Mouse (Mus musculus) neural tube, embryonic 11.5 days (tissue): ENCODE data around the gene Gm9922. TPM values are rescaled to one million over a fixed set of nuclear protein-coding genes. Genes with fewer than 3 reads are reported as not detected.

ENCODE experiments used
- ATAC-seq: fragments of 200-750 bp; cut with Nextera tagmentation; 2 replicates; pipeline ENCODE4 v1.8.0; 2017; ENCODE audit warnings: moderate number of reproducible peaks, mild to moderate bottlenecking, moderate TSS enrichment, moderate library complexity; ENCODE audit not compliant: insufficient read depth, low FRiP score, low TSS enrichment
- DNase-seq: peaks from one replicate; pipeline ENCODE4 v3.0.0-alpha.2; 2015; ENCODE audit warnings: low spot score
- H3K27ac ChIP-seq: fragments of 300-500 bp; sonication (generic); 2 replicates; pipeline ENCODE4 v1.5.1; 2014; ENCODE audit warnings: low read depth, mild to moderate bottlenecking, low read length
- H3K27me3 ChIP-seq: fragments of 300-500 bp; sonication (generic); 2 replicates; pipeline ENCODE4 v1.6.1; 2014; ENCODE audit warnings: mild to moderate bottlenecking, low read length, mixed read lengths; ENCODE audit not compliant: control insufficient read depth, insufficient read depth
- H3K36me3 ChIP-seq: fragments of 300-500 bp; sonication (generic); 2 replicates; pipeline ENCODE4 v1.6.1; 2014; ENCODE audit warnings: mild to moderate bottlenecking, low read length, moderate library complexity, mixed read lengths; ENCODE audit not compliant: control insufficient read depth, insufficient read depth
- H3K4me1 ChIP-seq: fragments of 300-500 bp; sonication (generic); 2 replicates; pipeline ENCODE4 v1.6.1; 2014; ENCODE audit warnings: low read length, mixed read lengths; ENCODE audit not compliant: control insufficient read depth, insufficient read depth
- H3K4me2 ChIP-seq: fragments of 300-500 bp; sonication (generic); 2 replicates; pipeline ENCODE4 v1.6.1; 2014; ENCODE audit warnings: low read depth, mild to moderate bottlenecking, moderate library complexity
- H3K4me3 ChIP-seq: fragments of 300-500 bp; sonication (generic); 2 replicates; pipeline ENCODE4 v1.5.1; 2014; ENCODE audit warnings: low read depth, low read length
- H3K9ac ChIP-seq: fragments of 300-500 bp; sonication (generic); 2 replicates; pipeline ENCODE4 v1.6.1; 2014; ENCODE audit warnings: mild to moderate bottlenecking, low read length
- H3K9me3 ChIP-seq: fragments of 300-500 bp; sonication (generic); 2 replicates; pipeline ENCODE4 v1.6.1; 2016; ENCODE audit warnings: low read length; ENCODE audit not compliant: control insufficient read depth
- WGBS: fragments of 180-500 bp; shearing (Covaris S2); extraction: QIAGEN DNeasy Blood & Tissue Kit; methylation state at CpG from one replicate; pipeline ENCODE4 v1.1.7; 2014; 5-methylcytosine and 5-hydroxymethylcytosine counted together
- polyA plus RNA-seq: library from polyadenylated mRNA; unstranded; fragments of >200 nt; fragmentation: Nextera tagmentation; extraction: Ambion mirVana; gene quantifications from 2 replicates; pipeline ENCODE4 v1.2.1, GENCODE M21; 2014

Gene Gm9922
- polyA plus RNA-seq, 1 experiment from 2014 or later, result not detected

GRCm38 (mm10) chr14:101762267-101762666 lies 32.7 kb upstream of the Gm9922 start:
- H3K4me2 ChIP-seq, result no peak overlapping the region
- ATAC-seq (no peak), DNase-seq (no peak)
- no peaks in the 10 kb centered on the region for H3K9me3 ChIP-seq
- H3K36me3 ChIP-seq, result no peaks in the 10 kb centered on the region
- 80% methylated on average over 1 of the region's 1 CpGs for WGBS
- H3K27ac ChIP-seq, result no peak overlapping the region
- no peaks in the 10 kb centered on the region for H3K4me1 ChIP-seq
- no peak overlapping the region for H3K4me3 ChIP-seq
- no peaks in the 10 kb centered on the region for H3K27me3 ChIP-seq
- H3K9ac ChIP-seq, result no peak overlapping the region

- H3K4me2 ChIP-seq, result no peak overlapping the region
- no peak for DNase-seq
- no peak overlapping the region for H3K4me3 ChIP-seq
- no peak overlapping the region for H3K27ac ChIP-seq
- H3K9ac ChIP-seq, result no peak overlapping the region
- H3K4me1 ChIP-seq, result no peaks in the 10 kb centered on the region
- no peak for ATAC-seq
- 52% methylated on average over 4 of the region's 4 CpGs for WGBS
- no peaks in the 10 kb centered on the region for H3K27me3 ChIP-seq
- H3K36me3 ChIP-seq, result no peaks in the 10 kb centered on the region
- H3K9me3 ChIP-seq, result no peaks in the 10 kb centered on the region
Measured at GRCm38 (mm10) chr14:101755425-101755824, 25.8 kb upstream of the Gm9922 start.

- H3K27me3 ChIP-seq, result no peaks in the 10 kb centered on the region
- H3K4me2 ChIP-seq, result no peak overlapping the region
- 80% methylated on average over 4 of the region's 4 CpGs for WGBS
- H3K9me3 ChIP-seq, result no peaks in the 10 kb centered on the region
- no peaks in the 10 kb centered on the region for H3K36me3 ChIP-seq
- DNase-seq (no peak), ATAC-seq (no peak)
- no peak overlapping the region for H3K27ac ChIP-seq
- no peak overlapping the region for H3K9ac ChIP-seq
- no peak overlapping the region for H3K4me3 ChIP-seq
- no peaks in the 10 kb centered on the region for H3K4me1 ChIP-seq
Measured at GRCm38 (mm10) chr14:101750910-101751309, 21.3 kb upstream of the Gm9922 start.

- Histone ChIP-seq H3K4me2 (no peak overlapping the region), H3K27me3 (no peaks in the 10 kb centered on the region), H3K9ac (no peak overlapping the region), H3K27ac (no peak overlapping the region), H3K4me3 (no peak overlapping the region), H3K4me1 (no peaks in the 10 kb centered on the region), H3K36me3 (no peaks in the 10 kb centered on the region), H3K9me3 (no peaks in the 10 kb centered on the region)
- WGBS, result 91% methylated on average over 7 of the region's 7 CpGs
- DNase-seq (no peak), ATAC-seq (no peak)
Measured at GRCm38 (mm10) chr14:101748436-101748835, 18.8 kb upstream of the Gm9922 start.

- Histone ChIP-seq H3K9me3 (no peaks in the 10 kb centered on the region), H3K4me1 (no peaks in the 10 kb centered on the region), H3K4me3 (no peak overlapping the region), H3K36me3 (no peaks in the 10 kb centered on the region), H3K27ac (no peak overlapping the region), H3K27me3 (no peaks in the 10 kb centered on the region), H3K9ac (no peak overlapping the region), H3K4me2 (no peak overlapping the region)
- WGBS, result 95% methylated on average over 11 of the region's 11 CpGs
- ATAC-seq, result no peak
- DNase-seq, result no peak
Measured at GRCm38 (mm10) chr14:101747811-101748210, 18.2 kb upstream of the Gm9922 start.

- no peak overlapping the region for H3K4me2 ChIP-seq
- H3K36me3 ChIP-seq, result no peaks in the 10 kb centered on the region
- no peak overlapping the region for H3K4me3 ChIP-seq
- no peak for DNase-seq
- no peaks in the 10 kb centered on the region for H3K4me1 ChIP-seq
- WGBS, result 80% methylated on average over 3 of the region's 3 CpGs
- H3K9me3 ChIP-seq, result no peaks in the 10 kb centered on the region
- ATAC-seq, result no peak
- H3K27ac ChIP-seq, result no peak overlapping the region
- no peaks in the 10 kb centered on the region for H3K27me3 ChIP-seq
- H3K9ac ChIP-seq, result no peak overlapping the region
Measured at GRCm38 (mm10) chr14:101746635-101747034, 17.0 kb upstream of the Gm9922 start.

GRCm38 (mm10) chr14:101737501-101737900 lies 7.9 kb upstream of the Gm9922 start:
- H3K4me2 ChIP-seq, result no peak overlapping the region
- WGBS, result 87% methylated on average over 4 of the region's 4 CpGs
- no peak overlapping the region for H3K27ac ChIP-seq
- no peaks in the 10 kb centered on the region for H3K9me3 ChIP-seq
- H3K4me3 ChIP-seq, result no peak overlapping the region
- H3K36me3 ChIP-seq, result no peaks in the 10 kb centered on the region
- ATAC-seq, result no peak
- H3K9ac ChIP-seq, result no peak overlapping the region
- DNase-seq, result no peak
- no peaks in the 10 kb centered on the region for H3K27me3 ChIP-seq
- no peaks in the 10 kb centered on the region for H3K4me1 ChIP-seq

GRCm38 (mm10) chr14:101733542-101734303 lies 4.1 kb upstream of the Gm9922 start:
- 35% methylated on average over 10 of the region's 10 CpGs for WGBS
- Histone ChIP-seq H3K4me1 (no peaks in the 10 kb centered on the region), H3K27me3 (peaks cover 21% of the 10 kb centered on the region), H3K9me3 (no peaks in the 10 kb centered on the region), H3K4me3 (no peak overlapping the region), H3K27ac (no peak overlapping the region), H3K9ac (no peak overlapping the region), H3K36me3 (no peaks in the 10 kb centered on the region), H3K4me2 (no peak overlapping the region)
- DNase-seq (no peak), ATAC-seq (no peak)

GRCm38 (mm10) chr14:101729972-101730692 lies 518 bp upstream of the Gm9922 start:
- ATAC-seq (peak; percentile 54), DNase-seq (no peak)
- Histone ChIP-seq H3K4me3 (peak overlapping the region; percentile 59), H3K4me1 (no peaks in the 10 kb centered on the region), H3K9ac (peak overlapping the region; percentile 56), H3K27me3 (peaks cover 23% of the 10 kb centered on the region), H3K36me3 (no peaks in the 10 kb centered on the region), H3K4me2 (peak overlapping the region; percentile 100), H3K27ac (no peak overlapping the region), H3K9me3 (no peaks in the 10 kb centered on the region)
- WGBS, result 2% methylated on average over 28 of the region's 28 CpGs
